ENCODE assay signal across 8 mouse cellular contexts in the genomic region with DNA sequence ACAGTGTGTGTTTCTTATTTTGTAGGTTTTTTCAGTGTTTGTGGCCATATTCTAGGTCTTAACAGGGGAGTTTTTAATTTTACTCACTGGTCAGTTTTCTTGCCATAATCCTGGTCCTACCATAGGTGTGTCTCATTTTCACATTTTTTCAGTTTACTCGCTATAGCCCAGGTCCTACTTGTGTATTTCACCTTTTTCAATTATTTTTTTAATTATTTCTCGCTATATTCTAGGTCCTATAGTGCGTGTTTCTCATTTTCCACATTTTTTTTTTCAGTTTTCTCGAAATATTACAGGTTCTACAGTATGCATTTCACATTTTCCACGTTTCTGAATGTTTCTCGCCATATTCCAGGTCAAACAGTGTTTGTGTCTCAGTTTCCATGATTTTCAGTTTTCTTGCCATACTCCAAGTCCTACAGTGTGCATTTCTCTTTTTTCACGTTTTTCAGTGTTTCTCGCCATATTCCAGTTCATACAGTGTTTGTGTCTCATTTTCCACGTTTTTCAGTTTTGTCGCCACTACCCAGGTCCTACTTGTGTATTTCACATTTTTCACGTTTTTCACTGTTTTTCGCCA.
A peak's percentile ranks its signal among the peaks of the same experiment; 100 is the strongest.
DNase-seq lines count a peak whose midpoint lies in the region; ATAC-seq and TF ChIP-seq lines count a peak whose summit lies in the region.
"Not testable (repeated sequence)": the region's sequence is repeated elsewhere in the genome, so short reads cannot be mapped to it uniquely, and the experiment has no call there.

No protein-coding gene starts in this region.

- ATAC-seq in embryonic facial prominence, embryonic 15.5 days (ENCODE audit: insufficient number of reproducible peaks, low FRiP score, low TSS enrichment, low read depth), result peak; percentile 59
- peak; percentile 46; the same call in 1 of the 2 replicates for ATAC-seq in heart, embryonic 13.5 days (ENCODE audit: extremely low read depth, insufficient number of reproducible peaks, low FRiP score, low TSS enrichment)
- 0 out of 2 replicates have a peak, but pooled peaks have one; percentile 26 for ATAC-seq in intestine, embryonic 16.5 days
- peak; percentile 57 for ATAC-seq in liver, embryonic 11.5 days (replicated peaks; ENCODE audit: low FRiP score)
- peak; percentile 44; the same call in 1 of the 2 replicates for ATAC-seq in midbrain, postnatal 0 days (ENCODE audit: low FRiP score)
- ATAC-seq in stomach, embryonic 15.5 days (ENCODE audit: insufficient read depth, low FRiP score, low read depth), result peak; percentile 56; the same call in 1 of the 2 replicates

- TF ChIP-seq POLR2A in brain, embryonic 14.5 days (IDR thresholded peaks at IDR 0.05; ENCODE audit: borderline replicate concordance, extremely low read depth, insufficient read depth, insufficient read length, poor library complexity, severe bottlenecking), result not testable (repeated sequence)

- H3K9ac ChIP-seq in embryonic facial prominence, embryonic 15.5 days; heart, embryonic 13.5 days; intestine, embryonic 16.5 days (ENCODE audit: low read depth, low read length); liver, embryonic 11.5 days (ENCODE audit: low read depth, low read length); midbrain, postnatal 0 days (replicated peaks; ENCODE audit: low read length, poor library complexity, severe bottlenecking); stomach, embryonic 15.5 days: not testable (repeated sequence)

- H3K36me3 ChIP-seq in embryonic facial prominence, embryonic 15.5 days; heart, embryonic 13.5 days; intestine, embryonic 16.5 days (ENCODE audit: control insufficient read depth, insufficient read depth, low read length); liver, embryonic 11.5 days (ENCODE audit: control insufficient read depth, insufficient read depth, low read length); midbrain, postnatal 0 days (ENCODE audit: insufficient read depth, low read length); stomach, embryonic 15.5 days: not testable (repeated sequence)

- not testable (repeated sequence) for H3K4me1 ChIP-seq in embryonic facial prominence, embryonic 15.5 days; heart, embryonic 13.5 days; intestine, embryonic 16.5 days (ENCODE audit: control insufficient read depth, insufficient read depth, low read length); liver, embryonic 11.5 days (replicated peaks; ENCODE audit: control insufficient read depth, insufficient read depth, low read length); midbrain, postnatal 0 days (ENCODE audit: insufficient read depth, low read length); stomach, embryonic 15.5 days

- H3K4me2 ChIP-seq in embryonic facial prominence, embryonic 15.5 days (replicated peaks); heart, embryonic 13.5 days; intestine, embryonic 16.5 days (ENCODE audit: low read depth, low read length); liver, embryonic 11.5 days; midbrain, postnatal 0 days (ENCODE audit: low read depth, low read length, poor library complexity, severe bottlenecking); stomach, embryonic 15.5 days: not testable (repeated sequence)

- not testable (repeated sequence) for H3K27ac ChIP-seq in embryonic facial prominence, embryonic 15.5 days (replicated peaks); heart, embryonic 13.5 days (replicated peaks); intestine, embryonic 16.5 days (ENCODE audit: low read length); liver, embryonic 11.5 days (ENCODE audit: low read depth, low read length); midbrain, postnatal 0 days (ENCODE audit: low read depth, low read length); stomach, embryonic 15.5 days

- H3K4me3 ChIP-seq in embryonic facial prominence, embryonic 15.5 days (replicated peaks); heart, embryonic 13.5 days; intestine, embryonic 16.5 days (ENCODE audit: low read length); liver, embryonic 11.5 days (ENCODE audit: low read depth, low read length); midbrain, postnatal 0 days (ENCODE audit: low read depth, low read length); stomach, embryonic 15.5 days (replicated peaks): not testable (repeated sequence)

- 74% methylated on average over 12 of the region's 12 CpGs for WGBS in embryonic facial prominence, embryonic 15.5 days
- WGBS in heart, embryonic 13.5 days, result 65% methylated on average over 12 of the region's 12 CpGs
- 81% methylated on average over 12 of the region's 12 CpGs for WGBS in intestine, embryonic 16.5 days
- WGBS in liver, embryonic 11.5 days, result 76% methylated on average over 12 of the region's 12 CpGs
- 83% methylated on average over 12 of the region's 12 CpGs for WGBS in midbrain, postnatal 0 days
- 73% methylated on average over 12 of the region's 12 CpGs for WGBS in stomach, embryonic 15.5 days

- H3K27me3 ChIP-seq in embryonic facial prominence, embryonic 15.5 days; heart, embryonic 13.5 days (replicated peaks); intestine, embryonic 16.5 days (replicated peaks; ENCODE audit: control insufficient read depth, insufficient read depth, low read length); liver, embryonic 11.5 days (replicated peaks; ENCODE audit: control insufficient read depth, insufficient read depth, low read length); midbrain, postnatal 0 days (ENCODE audit: insufficient read depth, low read length); stomach, embryonic 15.5 days (replicated peaks): not testable (repeated sequence)

- not testable (repeated sequence) for TF ChIP-seq CTCF in brain, embryonic 14.5 days (IDR thresholded peaks at IDR 0.05; ENCODE audit: borderline replicate concordance, extremely low read depth, insufficient read depth, insufficient read length); midbrain, postnatal 0 days (IDR thresholded peaks at IDR 0.05)

- peak; percentile 28 for DNase-seq in CD4-positive helper T cell, adult 2 months (ENCODE audit: low read depth, low spot score)
- peak; percentile 74 for DNase-seq in brain, embryonic 14.5 days (ENCODE audit: low read depth)
- DNase-seq in liver, embryonic 11.5 days (ENCODE audit: low spot score), result not testable (repeated sequence)
- DNase-seq in midbrain, postnatal 0 days (ENCODE audit: low spot score), result peak; percentile 53

- H3K9me3 ChIP-seq in embryonic facial prominence, embryonic 15.5 days (replicated peaks), result peaks cover 42% of the 10 kb centered on the region
- H3K9me3 ChIP-seq in heart, embryonic 13.5 days, result peaks cover 49% of the 10 kb centered on the region
- peaks cover 24% of the 10 kb centered on the region for H3K9me3 ChIP-seq in intestine, embryonic 16.5 days (ENCODE audit: control insufficient read depth, low read length)
- H3K9me3 ChIP-seq in liver, embryonic 11.5 days (ENCODE audit: control insufficient read depth, low read length), result peaks cover 36% of the 10 kb centered on the region
- peaks cover 39% of the 10 kb centered on the region for H3K9me3 ChIP-seq in midbrain, postnatal 0 days (ENCODE audit: low read length)
- H3K9me3 ChIP-seq in stomach, embryonic 15.5 days, result peaks cover 14% of the 10 kb centered on the region
